Mouse (Mus musculus): ENCODE results near the gene AW011738. TPM values are rescaled to one million over a fixed set of nuclear protein-coding genes. Genes with fewer than 3 reads are reported as not detected.

AW011738 gene
- polyA plus RNA-seq, 1 experiment, result 0.06 TPM

DNA sequence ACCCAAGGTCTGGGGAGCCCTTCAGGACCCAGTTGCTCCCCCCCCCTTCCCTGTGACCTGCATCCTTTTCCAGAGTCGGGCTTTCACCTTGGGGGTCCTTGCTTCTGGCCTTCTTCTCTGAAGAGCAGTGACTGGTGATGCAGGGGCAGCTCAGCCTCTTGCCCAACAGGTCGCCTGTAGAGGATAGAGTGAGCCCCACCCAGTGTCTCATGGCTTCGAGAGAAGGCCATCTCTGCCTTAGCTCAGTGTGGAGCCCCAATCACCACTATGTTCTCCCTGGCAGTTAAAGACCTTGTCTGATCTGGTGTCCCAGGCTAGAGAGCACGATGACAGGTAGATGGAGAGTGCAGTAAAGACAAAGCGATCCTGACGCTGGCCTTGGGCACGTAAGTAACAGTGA, 49.0 kb downstream of the AW011738 start:
- H3K4me1 ChIP-seq (ENCODE audit: control insufficient read depth, insufficient read depth, low read length), result no peaks in the 10 kb centered on the region
- no peak overlapping the region for H3K4me3 ChIP-seq (ENCODE audit: control insufficient read depth, low read depth, low read length)
- H3K27me3 ChIP-seq (ENCODE audit: control insufficient read depth, insufficient read depth, low read length), result no peaks in the 10 kb centered on the region
- no peak overlapping the region for H3K27ac ChIP-seq (ENCODE audit: control insufficient read depth, insufficient read depth, low read depth, low read length)
- no peaks in the 10 kb centered on the region for H3K36me3 ChIP-seq (ENCODE audit: control insufficient read depth, insufficient read depth, low read length)
- TF ChIP-seq CTCF (IDR thresholded peaks at IDR 0.05; ENCODE audit: control insufficient read depth, insufficient read depth, insufficient replicate concordance, low read depth, low read length) (no peak), POLR2A (IDR thresholded peaks at IDR 0.05; ENCODE audit: control insufficient read depth, low read depth, low read length) (no peak)

DNA sequence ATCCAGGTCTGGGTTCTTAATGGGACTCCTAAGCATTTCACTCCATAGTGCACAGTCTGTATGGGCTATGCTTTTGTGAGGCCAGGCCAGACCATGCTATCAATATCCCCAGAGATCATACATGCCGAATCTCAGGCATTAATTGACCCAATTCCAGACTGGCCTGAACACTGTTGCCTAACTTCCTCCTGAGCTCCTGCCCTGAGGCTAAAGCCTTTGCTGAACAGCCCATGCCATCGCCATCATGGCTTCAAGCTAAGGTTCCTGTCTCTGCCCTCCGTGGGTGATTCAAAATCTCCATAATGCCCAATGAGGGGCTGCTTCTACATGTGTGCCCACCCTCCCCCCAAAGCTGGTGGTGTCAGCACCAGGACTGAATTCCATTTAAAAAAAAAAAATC, 49.5 kb downstream of the AW011738 start:
- H3K27ac ChIP-seq (ENCODE audit: control insufficient read depth, insufficient read depth, low read depth, low read length), result no peak overlapping the region
- TF ChIP-seq POLR2A (IDR thresholded peaks at IDR 0.05; ENCODE audit: control insufficient read depth, low read depth, low read length) (no peak), CTCF (IDR thresholded peaks at IDR 0.05; ENCODE audit: control insufficient read depth, insufficient read depth, insufficient replicate concordance, low read depth, low read length) (no peak)
- H3K4me1 ChIP-seq (ENCODE audit: control insufficient read depth, insufficient read depth, low read length), result no peaks in the 10 kb centered on the region
- H3K27me3 ChIP-seq (ENCODE audit: control insufficient read depth, insufficient read depth, low read length), result no peaks in the 10 kb centered on the region
- H3K36me3 ChIP-seq (ENCODE audit: control insufficient read depth, insufficient read depth, low read length), result no peaks in the 10 kb centered on the region
- no peak overlapping the region for H3K4me3 ChIP-seq (ENCODE audit: control insufficient read depth, low read depth, low read length)

DNA sequence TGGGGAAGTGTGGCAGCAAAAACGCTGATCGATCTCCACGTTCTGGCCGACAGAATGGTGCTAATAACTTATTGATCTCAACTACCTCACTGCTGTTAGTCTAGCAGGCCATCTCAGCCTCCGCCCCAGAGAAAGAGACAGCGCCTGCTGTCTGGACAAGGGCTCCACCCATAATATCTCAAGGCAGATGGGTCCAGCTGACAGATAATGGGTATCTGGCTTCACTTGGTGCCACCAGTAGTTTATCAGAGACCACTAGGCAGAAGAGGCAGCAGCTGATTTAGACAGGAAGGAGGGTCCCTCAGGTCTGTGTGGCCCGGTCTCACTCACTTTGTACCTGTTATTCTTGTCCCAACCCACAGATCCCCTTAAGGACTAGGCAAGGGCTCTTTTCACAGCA, 49.9 kb downstream of the AW011738 start:
- Histone ChIP-seq H3K27me3 (ENCODE audit: control insufficient read depth, insufficient read depth, low read length) (no peaks in the 10 kb centered on the region), H3K4me3 (ENCODE audit: control insufficient read depth, low read depth, low read length) (no peak overlapping the region), H3K4me1 (ENCODE audit: control insufficient read depth, insufficient read depth, low read length) (no peaks in the 10 kb centered on the region), H3K27ac (ENCODE audit: control insufficient read depth, insufficient read depth, low read depth, low read length) (no peak overlapping the region), H3K36me3 (ENCODE audit: control insufficient read depth, insufficient read depth, low read length) (no peaks in the 10 kb centered on the region)
- no peak for TF ChIP-seq POLR2A (IDR thresholded peaks at IDR 0.05; ENCODE audit: control insufficient read depth, low read depth, low read length)
- no peak for TF ChIP-seq CTCF (IDR thresholded peaks at IDR 0.05; ENCODE audit: control insufficient read depth, insufficient read depth, insufficient replicate concordance, low read depth, low read length)

DNA sequence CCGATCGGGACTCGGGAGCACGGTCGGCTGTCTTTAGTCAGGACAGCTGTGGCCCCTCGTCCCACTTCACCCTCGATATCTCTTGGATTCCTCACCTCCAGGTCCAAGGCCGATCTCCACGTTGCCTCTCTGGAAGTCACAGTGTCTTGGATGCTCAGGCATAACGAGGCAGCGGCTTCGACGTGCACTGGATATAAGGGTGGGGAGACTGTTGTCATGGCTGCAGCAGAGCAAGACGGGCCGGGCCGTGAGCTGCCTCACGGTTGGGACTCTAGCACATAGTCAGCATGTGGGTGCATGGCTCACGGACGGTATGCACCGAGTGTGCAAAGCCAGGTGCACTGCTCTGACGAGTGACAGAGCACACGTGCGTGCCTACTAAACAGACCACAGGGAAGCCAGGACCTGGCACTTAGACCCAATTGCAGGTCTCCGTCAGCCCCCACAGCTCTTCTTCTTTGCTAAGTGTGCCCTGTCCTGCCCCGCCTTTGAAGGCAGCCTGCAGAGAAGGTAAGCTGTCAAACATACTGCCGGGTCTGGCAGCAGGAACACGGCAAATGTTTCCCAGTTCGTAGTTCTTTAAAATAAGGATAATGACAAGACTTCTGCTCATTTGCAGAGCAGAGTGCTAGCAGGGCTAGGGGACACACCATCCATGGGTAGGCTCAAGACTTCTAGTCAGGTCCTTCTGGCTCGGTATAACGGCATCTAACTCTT, 51.4 kb downstream of the AW011738 start:
- H3K27me3 ChIP-seq (ENCODE audit: control insufficient read depth, insufficient read depth, low read length), result no peaks in the 10 kb centered on the region
- no peaks in the 10 kb centered on the region for H3K36me3 ChIP-seq (ENCODE audit: control insufficient read depth, insufficient read depth, low read length)
- TF ChIP-seq CTCF (IDR thresholded peaks at IDR 0.05; ENCODE audit: control insufficient read depth, insufficient read depth, insufficient replicate concordance, low read depth, low read length) (no peak), POLR2A (IDR thresholded peaks at IDR 0.05; ENCODE audit: control insufficient read depth, low read depth, low read length) (no peak)
- no peaks in the 10 kb centered on the region for H3K4me1 ChIP-seq (ENCODE audit: control insufficient read depth, insufficient read depth, low read length)
- no peak overlapping the region for H3K27ac ChIP-seq (ENCODE audit: control insufficient read depth, insufficient read depth, low read depth, low read length)
- no peak overlapping the region for H3K4me3 ChIP-seq (ENCODE audit: control insufficient read depth, low read depth, low read length)

Other genes with a start within 250 kb of the AW011738 start
- 30.7 and 31.6 TPM in 2 replicates for gene C1qtnf12, start 241.0 kb upstream of the AW011738 start, polyA plus RNA-seq (2012; rRNA removed)
- gene B3galt6, start 210.7 kb upstream of the AW011738 start, polyA plus RNA-seq (2012; rRNA removed), result 2.4 and 2.5 TPM in 2 replicates
- 47.6 and 50.5 TPM in 2 replicates for gene Sdf4, start 210.4 kb upstream of the AW011738 start, polyA plus RNA-seq (2012; rRNA removed)
- gene Tnfrsf4, start 189.5 kb upstream of the AW011738 start, polyA plus RNA-seq (2012; rRNA removed), result 2.8 and 3.4 TPM in 2 replicates
- gene Tnfrsf18, start 177.1 kb upstream of the AW011738 start, polyA plus RNA-seq (2012; rRNA removed), result not detected in 2 replicates
- 641 and 673 TPM in 2 replicates for gene Ttll10, start 143.9 kb upstream of the AW011738 start, polyA plus RNA-seq (2012; rRNA removed)
- 104 and 121 TPM in 2 replicates for gene 9430015G10Rik, start 93.3 kb upstream of the AW011738 start, polyA plus RNA-seq (2012; rRNA removed)
- gene Rnf223, start 72.8 kb upstream of the AW011738 start, polyA plus RNA-seq (2012; rRNA removed), result 0.72 and 0.85 TPM in 2 replicates
- gene Agrn, start 5.8 kb upstream of the AW011738 start, polyA plus RNA-seq (2012; rRNA removed), result 8.8 and 9.4 TPM in 2 replicates
- gene Isg15, start 2.5 kb upstream of the AW011738 start, polyA plus RNA-seq (2012; rRNA removed), result 0.35 and 0.95 TPM in 2 replicates
- not detected in 2 replicates for gene Perm1, start 12.6 kb downstream of the AW011738 start, polyA plus RNA-seq (2012; rRNA removed)
- gene Plekhn1, start 31.6 kb downstream of the AW011738 start, polyA plus RNA-seq (2012; rRNA removed), result 40.2 and 42.7 TPM in 2 replicates
- gene Noc2l, start 32.7 kb downstream of the AW011738 start, polyA plus RNA-seq (2012; rRNA removed), result 13.0 and 13.6 TPM in 2 replicates
- 3.0 and 4.7 TPM in 2 replicates for gene Samd11, start 52.4 kb downstream of the AW011738 start, polyA plus RNA-seq (2012; rRNA removed)
- 0.73 and 0.79 TPM in 2 replicates for gene Vmn2r-ps159, start 127.8 kb downstream of the AW011738 start, polyA plus RNA-seq (2012; rRNA removed)

Data from testis, adult 2 months (tissue).